Mouse (Mus musculus): Measurements from ENCODE around the gene Dmrtc2.

Gene Dmrtc2

DNA sequence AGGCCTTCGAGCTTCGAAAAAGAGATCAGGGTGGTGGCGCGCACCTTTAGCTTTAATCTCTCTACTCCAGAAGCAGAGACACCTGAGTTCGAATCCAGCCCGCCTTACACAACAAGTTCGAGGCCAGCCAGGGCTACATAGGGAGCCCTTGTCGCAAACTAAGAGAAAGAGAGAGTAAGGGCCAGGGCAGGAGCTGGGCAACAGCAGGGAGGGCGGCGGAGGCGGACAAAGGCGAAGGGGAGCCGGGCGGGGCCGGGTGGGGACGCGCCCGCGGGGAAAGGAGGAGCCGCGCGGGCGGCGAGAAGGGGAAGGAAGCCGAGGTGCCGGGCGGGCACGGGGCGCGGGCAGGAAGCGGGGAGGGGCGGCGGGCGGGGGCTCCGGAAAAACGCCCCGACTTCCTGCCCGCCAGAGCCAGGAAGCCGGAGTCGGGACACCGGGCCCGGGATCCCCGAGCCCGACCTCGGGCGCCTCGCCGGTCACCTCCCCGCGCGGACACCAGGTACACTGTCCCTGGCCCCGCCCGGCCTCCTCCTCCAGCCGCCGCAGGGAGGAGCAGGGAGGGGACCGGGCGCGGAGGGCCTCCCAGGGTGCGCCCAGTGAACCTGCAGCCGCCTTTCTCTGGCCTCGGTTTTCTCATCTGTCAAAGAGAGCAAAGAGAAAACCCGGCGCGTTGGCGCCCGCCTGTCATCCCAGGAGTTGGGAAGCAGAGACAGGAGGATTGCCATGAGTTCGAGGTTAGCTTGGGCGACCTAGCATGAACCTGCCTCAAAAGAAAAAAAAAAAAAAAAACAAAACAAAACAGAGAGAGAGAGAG is 33.0 kb downstream of the Dmrtc2 start, which contains the start of gene Arhgef1:
TSS of gene Arhgef1 (plus strand) at position 283 of the 814 bp plus-strand sequence.
- peak; percentile 80 for DNase-seq

DNA sequence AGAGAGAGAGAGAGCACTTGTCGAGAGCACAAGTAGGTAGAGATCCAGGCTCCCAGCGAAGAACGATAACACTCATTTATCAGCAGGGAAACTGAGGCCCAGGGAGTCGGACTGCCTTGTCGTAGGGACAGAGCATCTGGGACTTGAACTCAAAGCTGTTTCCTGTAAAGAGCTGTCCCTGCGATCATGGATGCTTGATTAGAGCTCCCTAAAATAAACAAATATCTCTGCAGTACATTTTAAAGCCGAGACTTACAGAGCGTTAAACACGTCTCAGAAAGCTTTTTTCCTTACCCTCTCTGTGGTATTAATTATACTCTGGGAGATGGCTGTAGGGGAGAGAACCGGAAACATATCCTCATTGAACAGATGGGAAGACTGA is 33.6 kb downstream of the Dmrtc2 start:
- DNase-seq: no peak

- DNase-seq: peak; percentile 97
These were observed 34.2 kb downstream of the Dmrtc2 start for GRCm38 (mm10) chr7:24904070-24904483.

DNA sequence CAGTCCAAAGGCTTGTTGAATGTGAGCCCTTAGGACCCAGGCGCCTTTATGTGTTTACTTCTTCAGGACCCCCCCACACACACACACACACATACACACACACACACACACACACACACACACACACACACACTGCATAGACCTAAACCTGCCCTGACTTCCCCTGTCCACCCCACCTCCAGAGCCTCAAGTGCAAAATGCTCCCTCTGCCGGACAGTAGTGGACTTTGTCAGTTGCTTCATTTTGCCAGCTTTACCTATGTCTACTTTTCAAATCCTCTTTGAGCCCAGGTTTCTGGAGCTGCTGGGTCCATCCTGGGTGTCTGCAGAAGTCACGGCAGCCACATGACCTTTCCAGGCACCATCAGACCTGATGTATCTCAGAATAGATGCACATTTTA is 35.1 kb downstream of the Dmrtc2 start:
- peak; percentile 74 for DNase-seq

DNA sequence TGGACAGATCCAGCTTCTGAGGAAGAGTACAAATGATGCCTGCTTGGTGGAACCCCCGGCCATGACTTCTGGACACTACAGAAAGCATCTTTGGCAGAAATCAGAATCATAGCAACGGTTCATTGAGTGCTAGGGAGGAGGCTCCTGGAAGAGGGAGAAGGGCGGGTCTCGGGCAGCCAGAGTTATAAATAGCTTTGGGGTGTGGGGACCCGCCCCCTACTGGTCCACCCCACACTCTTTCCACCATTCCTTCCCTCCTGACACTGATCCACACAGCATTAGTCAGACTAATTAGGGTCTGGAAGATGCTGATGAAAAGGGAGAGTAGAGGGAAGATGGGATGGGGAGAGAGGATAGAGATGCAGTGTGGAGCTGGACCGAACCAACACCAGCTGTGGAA is 36.7 kb downstream of the Dmrtc2 start:
- no peak for DNase-seq

GRCm38 (mm10) chr7:24907211-24907748 is 37.4 kb downstream of the Dmrtc2 start:
- DNase-seq: peak; percentile 61

DNA sequence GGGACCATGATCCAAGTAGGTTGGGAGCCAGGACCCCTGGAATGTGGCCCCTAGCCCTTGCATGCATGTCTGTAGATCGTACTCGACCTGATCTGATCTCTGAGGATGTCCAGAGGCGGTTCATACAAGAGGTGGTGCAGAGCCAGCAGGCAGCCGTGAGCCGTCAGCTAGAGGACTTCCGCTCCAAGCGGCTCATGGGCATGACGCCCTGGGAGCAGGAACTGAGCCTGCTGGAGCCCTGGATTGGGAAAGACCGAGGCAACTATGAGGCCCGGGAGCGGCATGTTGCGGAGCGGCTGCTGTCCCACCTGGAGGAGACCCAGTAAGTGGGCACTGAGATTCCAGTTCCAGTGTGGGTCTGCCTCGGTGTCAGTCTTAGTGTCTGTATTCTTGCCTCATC is 42.6 kb downstream of the Dmrtc2 start:
- DNase-seq: no peak

DNA sequence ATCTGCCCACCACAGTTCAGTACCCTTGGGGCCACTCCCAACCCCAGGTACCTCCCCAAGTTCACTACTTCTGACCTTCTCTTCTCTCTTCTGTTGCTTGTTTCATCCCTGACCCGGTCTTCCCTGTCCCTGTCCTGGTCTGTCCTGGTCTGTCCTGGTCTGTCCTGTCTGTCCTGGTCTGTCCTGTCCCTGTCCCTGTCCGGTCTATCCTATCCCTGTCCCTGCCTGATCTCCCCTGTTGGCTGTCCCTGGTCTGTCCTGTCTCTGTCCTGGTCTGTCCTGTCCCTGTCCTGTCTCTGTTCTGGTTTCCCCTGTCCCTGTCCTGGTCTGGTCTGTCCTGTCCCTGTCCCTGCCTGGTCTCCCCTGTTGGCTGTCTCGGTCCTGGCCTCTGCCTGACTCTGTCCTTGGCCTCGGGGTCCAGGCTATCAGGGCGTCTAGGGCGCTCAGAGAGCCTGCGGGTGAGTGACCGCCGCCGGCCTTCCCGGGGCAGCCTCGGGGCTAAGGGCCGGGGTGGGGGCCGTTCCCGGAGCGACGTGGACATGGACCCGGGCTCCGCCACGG is 49.0 kb downstream of the Dmrtc2 start:
- DNase-seq: no peak

GRCm38 (mm10) chr7:24919728-24920127 is 49.9 kb downstream of the Dmrtc2 start:
- DNase-seq: no peak
